Mouse (Mus musculus): ENCODE measurements around the gene Nkx1-2. TPM values are rescaled to one million over a fixed set of nuclear protein-coding genes. Genes with fewer than 3 reads are reported as not detected.

Gene Nkx1-2
- polyA plus RNA-seq, 1 experiment from 2014 or later: not detected

- Histone ChIP-seq H3K9me3 (ENCODE audit: control insufficient read depth, low read length) (no peaks in the 10 kb centered on the region), H3K9ac (ENCODE audit: low read depth, low read length) (peak within 1 kb of the TSS; percentile 78), H3K4me3 (ENCODE audit: low read length) (peak within 1 kb of the TSS; percentile 72), H3K27ac (ENCODE audit: low read depth, low read length) (peak within 1 kb of the TSS; percentile 91), H3K36me3 (ENCODE audit: control insufficient read depth, insufficient read depth, low read length) (no peaks in the 10 kb centered on the region), H3K4me1 (ENCODE audit: control insufficient read depth, insufficient read depth, low read length) (peaks cover 18% of the 10 kb centered on the region), H3K4me2 (replicated peaks; ENCODE audit: low read depth, low read length) (peak within 1 kb of the TSS; percentile 66), H3K27me3 (ENCODE audit: control insufficient read depth, insufficient read depth, low read length) (no peaks in the 10 kb centered on the region)
- peak; percentile 98 for ATAC-seq (ENCODE audit: low FRiP score, low TSS enrichment)
- under 1% methylated on average over 49 of the region's 49 CpGs for WGBS
Measured at GRCm38 (mm10) chr7:132576116-132576650, 23.3 kb downstream of the Nkx1-2 start, which contains the start of gene Oat. Oat (minus strand) TSS chr7:132576398.

- WGBS: 0% methylated on average over 12 of the region's 13 CpGs
- Histone ChIP-seq H3K9ac (ENCODE audit: low read depth, low read length) (peak overlapping the region; percentile 78), H3K4me2 (replicated peaks; ENCODE audit: low read depth, low read length) (peak overlapping the region; percentile 66), H3K36me3 (ENCODE audit: control insufficient read depth, insufficient read depth, low read length) (no peaks in the 10 kb centered on the region), H3K4me3 (ENCODE audit: low read length) (peak overlapping the region; percentile 72), H3K27me3 (ENCODE audit: control insufficient read depth, insufficient read depth, low read length) (no peaks in the 10 kb centered on the region), H3K9me3 (ENCODE audit: control insufficient read depth, low read length) (no peaks in the 10 kb centered on the region), H3K4me1 (ENCODE audit: control insufficient read depth, insufficient read depth, low read length) (peaks cover 18% of the 10 kb centered on the region), H3K27ac (ENCODE audit: low read depth, low read length) (peak overlapping the region; percentile 91)
- ATAC-seq (ENCODE audit: low FRiP score, low TSS enrichment): peak; percentile 87
Measured at GRCm38 (mm10) chr7:132575623-132576022, 23.8 kb downstream of the Nkx1-2 start.

- Histone ChIP-seq H3K9me3 (ENCODE audit: control insufficient read depth, low read length) (no peaks in the 10 kb centered on the region), H3K9ac (ENCODE audit: low read depth, low read length) (no peak overlapping the region), H3K4me3 (ENCODE audit: low read length) (no peak overlapping the region), H3K4me2 (replicated peaks; ENCODE audit: low read depth, low read length) (no peak overlapping the region), H3K27ac (ENCODE audit: low read depth, low read length) (no peak overlapping the region), H3K27me3 (ENCODE audit: control insufficient read depth, insufficient read depth, low read length) (no peaks in the 10 kb centered on the region), H3K4me1 (ENCODE audit: control insufficient read depth, insufficient read depth, low read length) (peaks cover 18% of the 10 kb centered on the region), H3K36me3 (ENCODE audit: control insufficient read depth, insufficient read depth, low read length) (peaks cover 5% of the 10 kb centered on the region; the same call in 1 of the 2 replicates)
- WGBS: 90% methylated on average over 5 of the region's 5 CpGs
- ATAC-seq (ENCODE audit: low FRiP score, low TSS enrichment): no peak
Measured at GRCm38 (mm10) chr7:132574646-132575045, 24.8 kb downstream of the Nkx1-2 start.

GRCm38 (mm10) chr7:132573205-132573604 lies 26.2 kb downstream of the Nkx1-2 start:
- H3K4me3 ChIP-seq (ENCODE audit: low read length): no peak overlapping the region

GRCm38 (mm10) chr7:132572738-132573137 lies 26.7 kb downstream of the Nkx1-2 start:
- Histone ChIP-seq H3K4me1 (ENCODE audit: control insufficient read depth, insufficient read depth, low read length) (peaks cover 18% of the 10 kb centered on the region), H3K4me2 (replicated peaks; ENCODE audit: low read depth, low read length) (no peak overlapping the region), H3K27me3 (ENCODE audit: control insufficient read depth, insufficient read depth, low read length) (no peaks in the 10 kb centered on the region), H3K27ac (ENCODE audit: low read depth, low read length) (no peak overlapping the region), H3K36me3 (ENCODE audit: control insufficient read depth, insufficient read depth, low read length) (peaks cover 19% of the 10 kb centered on the region), H3K9me3 (ENCODE audit: control insufficient read depth, low read length) (no peaks in the 10 kb centered on the region), H3K9ac (ENCODE audit: low read depth, low read length) (no peak overlapping the region), H3K4me3 (ENCODE audit: low read length) (no peak overlapping the region)
- ATAC-seq (ENCODE audit: low FRiP score, low TSS enrichment): no peak
- WGBS: 79% methylated on average over 3 of the region's 3 CpGs

More at GRCm38 (mm10) chr7:132573205-132573604, 26.2 kb downstream of the Nkx1-2 start:
- peaks cover 18% of the 10 kb centered on the region for H3K4me1 ChIP-seq (ENCODE audit: control insufficient read depth, insufficient read depth, low read length)
- H3K36me3 ChIP-seq (ENCODE audit: control insufficient read depth, insufficient read depth, low read length): peaks cover 16% of the 10 kb centered on the region
- no peaks in the 10 kb centered on the region for H3K27me3 ChIP-seq (ENCODE audit: control insufficient read depth, insufficient read depth, low read length)
- WGBS: 62% methylated on average over 6 of the region's 6 CpGs
- H3K9me3 ChIP-seq (ENCODE audit: control insufficient read depth, low read length): no peaks in the 10 kb centered on the region
- no peak overlapping the region for H3K27ac ChIP-seq (ENCODE audit: low read depth, low read length)
- no peak overlapping the region for H3K9ac ChIP-seq (ENCODE audit: low read depth, low read length)
- ATAC-seq (ENCODE audit: low FRiP score, low TSS enrichment): no peak
- H3K4me2 ChIP-seq (replicated peaks; ENCODE audit: low read depth, low read length): no peak overlapping the region

GRCm38 (mm10) chr7:132571481-132571880 lies 28.0 kb downstream of the Nkx1-2 start:
- Histone ChIP-seq H3K27me3 (ENCODE audit: control insufficient read depth, insufficient read depth, low read length) (no peaks in the 10 kb centered on the region), H3K36me3 (ENCODE audit: control insufficient read depth, insufficient read depth, low read length) (peaks cover 25% of the 10 kb centered on the region), H3K9me3 (ENCODE audit: control insufficient read depth, low read length) (no peaks in the 10 kb centered on the region), H3K27ac (ENCODE audit: low read depth, low read length) (no peak overlapping the region), H3K4me3 (ENCODE audit: low read length) (no peak overlapping the region), H3K4me2 (replicated peaks; ENCODE audit: low read depth, low read length) (no peak overlapping the region), H3K4me1 (ENCODE audit: control insufficient read depth, insufficient read depth, low read length) (peaks cover 16% of the 10 kb centered on the region), H3K9ac (ENCODE audit: low read depth, low read length) (no peak overlapping the region)
- 82% methylated on average over 8 of the region's 8 CpGs for WGBS
- no peak for ATAC-seq (ENCODE audit: low FRiP score, low TSS enrichment)

GRCm38 (mm10) chr7:132570071-132570470 lies 29.4 kb downstream of the Nkx1-2 start:
- peaks cover 33% of the 10 kb centered on the region for H3K36me3 ChIP-seq (ENCODE audit: control insufficient read depth, insufficient read depth, low read length)
- H3K27ac ChIP-seq (ENCODE audit: low read depth, low read length): no peak overlapping the region
- no peak overlapping the region for H3K9ac ChIP-seq (ENCODE audit: low read depth, low read length)
- 81% methylated on average over 5 of the region's 5 CpGs for WGBS
- no peak overlapping the region for H3K4me2 ChIP-seq (replicated peaks; ENCODE audit: low read depth, low read length)
- no peaks in the 10 kb centered on the region for H3K27me3 ChIP-seq (ENCODE audit: control insufficient read depth, insufficient read depth, low read length)
- H3K9me3 ChIP-seq (ENCODE audit: control insufficient read depth, low read length): no peaks in the 10 kb centered on the region
- no peak for ATAC-seq (ENCODE audit: low FRiP score, low TSS enrichment)
- H3K4me1 ChIP-seq (ENCODE audit: control insufficient read depth, insufficient read depth, low read length): peaks cover 12% of the 10 kb centered on the region; the same call in 1 of the 2 replicates
- no peak overlapping the region for H3K4me3 ChIP-seq (ENCODE audit: low read length)

- Histone ChIP-seq H3K4me3 (ENCODE audit: low read length) (no peak overlapping the region), H3K4me2 (replicated peaks; ENCODE audit: low read depth, low read length) (no peak overlapping the region), H3K9me3 (ENCODE audit: control insufficient read depth, low read length) (no peaks in the 10 kb centered on the region), H3K36me3 (ENCODE audit: control insufficient read depth, insufficient read depth, low read length) (peaks cover 44% of the 10 kb centered on the region), H3K4me1 (ENCODE audit: control insufficient read depth, insufficient read depth, low read length) (0 out of 2 replicates have a peak, but pooled peaks cover under 1% of the 10 kb centered on the region), H3K27me3 (ENCODE audit: control insufficient read depth, insufficient read depth, low read length) (no peaks in the 10 kb centered on the region), H3K27ac (ENCODE audit: low read depth, low read length) (no peak overlapping the region), H3K9ac (ENCODE audit: low read depth, low read length) (no peak overlapping the region)
- 96% methylated on average over 6 of the region's 6 CpGs for WGBS
- no peak for ATAC-seq (ENCODE audit: low FRiP score, low TSS enrichment)
Measured at GRCm38 (mm10) chr7:132568817-132569216, 30.6 kb downstream of the Nkx1-2 start.

GRCm38 (mm10) chr7:132565831-132566230 lies 33.6 kb downstream of the Nkx1-2 start:
- no peak overlapping the region for H3K4me3 ChIP-seq (ENCODE audit: low read length)
- H3K9ac ChIP-seq (ENCODE audit: low read depth, low read length): no peak overlapping the region
- no peak overlapping the region for H3K27ac ChIP-seq (ENCODE audit: low read depth, low read length)
- no peaks in the 10 kb centered on the region for H3K4me1 ChIP-seq (ENCODE audit: control insufficient read depth, insufficient read depth, low read length)
- H3K36me3 ChIP-seq (ENCODE audit: control insufficient read depth, insufficient read depth, low read length): peaks cover 74% of the 10 kb centered on the region
- no peak for ATAC-seq (ENCODE audit: low FRiP score, low TSS enrichment)
- H3K4me2 ChIP-seq (replicated peaks; ENCODE audit: low read depth, low read length): no peak overlapping the region
- WGBS: 44% methylated on average over 1 of the region's 1 CpGs
- H3K9me3 ChIP-seq (ENCODE audit: control insufficient read depth, low read length): no peaks in the 10 kb centered on the region
- H3K27me3 ChIP-seq (ENCODE audit: control insufficient read depth, insufficient read depth, low read length): no peaks in the 10 kb centered on the region

All from kidney, embryonic 14.5 days (tissue).